Mouse (Mus musculus) embryo, embryonic 11.5 days (tissue): ENCODE measurements at regions not wholly inside any gene's neighbourhood (a gene's known extent, or its start where the extent isn't known, plus 50 kb on each side); places are given as distances from the start of the nearest gene placed in this dataset.

Experiments
- DNase-seq: peaks from one replicate; pipeline ENCODE4 v3.0.0-alpha.2; 2012; ENCODE audit warnings: low read depth, low spot score

DNA sequence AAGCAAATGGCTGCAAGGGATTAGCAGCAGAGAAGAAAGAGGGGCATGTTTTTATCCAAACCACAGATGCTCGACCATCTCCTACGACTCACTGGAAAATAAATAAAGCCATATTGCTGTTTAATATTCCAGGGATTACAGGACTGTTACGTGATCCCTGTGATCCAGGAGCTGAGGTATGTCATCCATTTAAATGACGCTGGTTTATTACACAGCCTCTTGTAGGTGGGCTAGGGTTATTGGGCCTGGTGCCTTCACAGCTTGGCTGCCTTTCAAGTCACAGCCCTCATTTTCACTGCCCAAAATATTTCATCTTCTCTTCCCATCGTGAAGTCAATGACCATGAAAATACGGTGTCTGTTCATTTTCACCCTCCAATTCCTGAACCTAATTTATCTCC is 276.1 kb upstream of the Epha4 start:
- no peak for DNase-seq

DNA sequence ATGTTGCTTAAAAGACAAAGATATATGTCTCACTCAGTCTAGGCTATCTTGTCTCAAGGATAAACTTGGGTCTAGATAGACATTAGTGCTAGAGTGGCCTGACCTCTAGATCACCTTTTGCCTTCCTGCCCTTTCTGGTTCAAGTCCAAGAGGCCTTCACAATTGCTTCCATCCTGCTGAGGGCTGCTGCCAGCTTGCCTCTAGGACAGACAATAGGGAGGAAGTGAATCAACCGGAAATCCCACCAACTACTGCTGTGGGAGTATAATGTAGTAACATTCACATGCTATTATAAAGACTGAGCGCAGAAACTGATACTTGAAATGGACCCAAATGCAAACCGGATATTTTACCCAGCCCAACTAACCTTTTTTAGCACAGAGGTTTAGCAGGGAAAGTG is 239.4 kb upstream of the Epha4 start:
- no peak for DNase-seq

DNA sequence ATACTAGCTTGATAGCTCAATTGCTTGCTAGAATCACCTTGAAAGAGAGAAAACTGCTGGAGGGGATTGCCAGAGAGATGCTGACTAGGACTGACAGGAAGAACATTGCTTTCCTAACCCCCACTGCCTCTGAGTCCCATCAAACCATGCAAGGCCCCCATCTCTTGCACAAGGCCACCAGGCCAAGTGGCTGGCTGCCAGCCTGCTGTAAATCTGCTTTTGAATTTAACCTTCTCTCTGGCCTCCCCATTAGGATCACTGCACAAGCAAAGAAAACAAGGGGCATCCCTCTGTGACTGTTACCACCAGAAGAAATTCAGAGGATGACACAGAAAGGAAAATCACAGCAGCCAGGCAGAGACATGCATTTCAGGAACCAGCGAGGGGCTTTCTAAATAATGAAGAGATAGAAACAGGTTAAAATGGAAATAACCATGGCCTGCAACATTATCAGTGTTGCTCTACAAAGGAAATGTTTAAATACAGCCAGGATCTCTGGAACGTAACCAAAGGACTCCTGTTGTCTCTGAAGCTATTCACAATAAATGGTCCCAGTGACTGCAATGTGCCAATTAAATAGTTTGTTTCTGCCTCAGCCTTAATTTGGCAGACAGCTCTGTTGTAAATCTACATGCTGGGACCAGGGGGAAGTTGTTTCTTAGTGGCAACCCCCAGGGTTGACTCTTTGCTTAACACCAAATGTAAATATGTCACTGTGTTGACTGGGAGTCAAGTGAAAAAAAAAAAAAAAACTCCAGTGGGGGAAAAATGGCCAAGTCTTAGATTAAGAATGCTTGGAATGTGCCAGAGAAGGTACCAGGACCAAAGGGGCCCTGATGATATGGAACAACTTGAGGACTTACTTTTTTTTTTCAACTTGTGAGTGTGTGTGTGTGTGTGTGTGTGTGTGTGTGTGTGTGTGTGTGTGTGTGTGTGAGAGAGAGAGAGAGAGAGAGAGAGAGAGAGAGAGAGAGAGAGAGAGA is 233.9 kb upstream of the Epha4 start:
- DNase-seq, result no peak

DNA sequence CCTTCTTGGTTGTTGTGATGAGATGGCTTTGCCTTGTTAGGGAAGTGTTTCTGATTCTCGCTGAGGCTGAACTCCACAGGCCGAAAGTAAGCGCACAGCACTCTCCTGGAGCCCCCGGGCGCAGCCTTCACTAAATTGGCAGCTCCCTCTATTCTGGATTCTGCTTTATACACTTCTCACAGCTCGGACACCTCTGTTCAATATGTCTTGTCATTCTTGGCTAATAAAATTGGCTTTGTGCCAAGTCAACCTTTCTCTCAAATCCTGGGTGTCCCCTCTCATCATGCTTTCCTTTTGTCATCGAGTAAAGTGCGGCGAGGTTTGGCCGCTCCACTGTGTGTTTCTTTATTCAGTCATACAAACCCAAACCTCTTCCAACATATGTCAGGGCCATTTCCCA is 217.2 kb upstream of the Epha4 start:
- no peak for DNase-seq

- no peak for DNase-seq
Measured at GRCm38 (mm10) chr1:77727561-77727960, 212.7 kb upstream of the Epha4 start.

DNA sequence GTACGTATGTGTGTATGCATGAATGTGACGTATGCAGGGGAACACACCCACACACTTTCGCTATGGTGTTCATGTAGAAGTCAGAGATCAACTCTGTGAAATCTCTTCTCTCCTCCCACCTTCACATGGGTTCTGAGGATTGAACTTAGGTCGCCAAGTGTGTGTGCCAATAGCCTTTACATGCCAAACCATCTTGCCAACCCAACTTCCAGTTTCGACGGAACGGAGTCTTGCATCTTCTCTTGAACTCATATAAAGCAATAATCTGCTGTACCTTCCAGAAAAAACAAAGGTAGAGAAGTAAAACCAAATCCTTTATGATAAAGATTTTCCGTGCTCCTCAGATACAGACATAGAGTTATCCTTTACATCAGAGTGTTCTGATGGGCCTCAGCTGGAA is 208.4 kb upstream of the Epha4 start:
- DNase-seq, result no peak

GRCm38 (mm10) chr1:77720859-77721258 is 206.0 kb upstream of the Epha4 start:
- no peak for DNase-seq

DNA sequence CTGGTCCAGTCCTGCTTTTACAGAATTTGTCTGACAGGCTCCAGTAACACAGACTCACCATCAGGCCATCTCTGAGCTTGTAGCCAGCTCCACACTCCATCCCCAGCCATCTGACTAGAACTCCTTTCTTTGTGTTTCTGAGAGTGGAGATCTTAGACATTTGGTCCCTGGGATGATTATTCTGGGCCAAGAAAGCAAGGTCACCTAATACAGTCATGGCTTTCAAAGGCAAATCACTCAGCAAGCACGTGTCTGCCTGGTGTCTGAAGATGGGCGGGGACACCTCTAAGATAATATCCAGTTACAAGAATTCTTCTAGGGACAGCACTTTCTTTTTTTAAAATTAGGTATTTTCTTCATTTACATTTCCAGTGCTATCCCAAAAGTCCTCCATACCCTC is 198.1 kb upstream of the Epha4 start:
- DNase-seq, result no peak

GRCm38 (mm10) chr1:77708202-77709020 is 193.5 kb upstream of the Epha4 start:
- no peak for DNase-seq

DNA sequence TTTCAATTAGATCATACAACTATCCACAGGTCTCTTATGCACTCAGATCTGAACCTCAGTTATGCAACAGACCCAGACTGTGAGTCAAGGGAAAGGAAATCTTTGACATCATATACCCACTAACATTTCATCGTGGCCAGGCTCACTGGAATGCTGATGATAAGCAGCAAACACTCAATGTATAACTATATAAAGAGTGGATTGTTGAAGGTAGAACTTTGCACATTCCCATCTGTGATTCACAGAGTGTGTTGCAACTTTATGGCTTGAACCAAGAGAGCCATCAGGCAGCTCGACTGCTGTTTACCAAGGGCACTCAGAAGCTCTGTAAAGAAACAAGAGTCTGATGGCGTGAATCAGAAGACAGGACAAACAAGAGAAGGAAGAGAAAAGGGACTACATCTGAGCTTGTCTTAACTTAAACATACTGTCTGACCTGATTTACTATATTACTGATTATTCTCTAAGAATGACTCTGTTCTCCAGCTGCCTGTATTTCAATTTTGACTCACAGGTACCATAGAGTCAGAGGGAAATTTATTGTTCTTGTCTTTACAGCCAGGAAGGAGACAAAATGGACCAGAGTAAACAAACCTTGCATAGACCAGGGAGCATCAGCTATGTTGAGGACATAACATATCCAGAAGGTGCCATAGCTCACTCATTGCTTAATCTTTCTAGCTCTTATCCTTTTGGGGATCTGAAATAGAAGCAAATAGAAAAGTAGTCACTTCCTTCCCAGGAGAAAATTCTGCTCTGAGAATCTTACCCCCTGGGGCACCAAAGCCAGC is 180.5 kb upstream of the Epha4 start:
- DNase-seq, result no peak

- no peak for DNase-seq
Measured at GRCm38 (mm10) chr1:77663345-77663744, 148.5 kb upstream of the Epha4 start.

GRCm38 (mm10) chr1:77660436-77660835 is 145.5 kb upstream of the Epha4 start:
- DNase-seq, result no peak

DNA sequence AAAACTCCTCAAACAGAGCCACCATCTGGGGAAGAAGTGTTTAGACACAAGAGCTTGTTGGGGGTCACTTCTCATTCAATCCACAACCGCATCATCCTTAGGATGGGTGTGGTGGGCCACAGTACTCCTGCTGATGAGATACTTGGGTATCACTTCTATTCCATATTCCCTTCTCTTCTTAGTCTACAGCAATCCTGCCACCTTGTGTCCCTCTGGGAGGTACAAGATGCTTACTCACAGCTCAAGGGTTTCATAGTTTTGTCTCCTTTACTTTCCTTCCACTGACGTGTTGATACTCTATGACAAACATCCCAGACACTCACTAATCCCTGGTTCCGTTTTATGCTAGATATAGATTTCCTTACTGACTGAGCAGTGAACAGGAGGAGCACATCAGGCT is 122.1 kb upstream of the Epha4 start:
- DNase-seq, result no peak

DNA sequence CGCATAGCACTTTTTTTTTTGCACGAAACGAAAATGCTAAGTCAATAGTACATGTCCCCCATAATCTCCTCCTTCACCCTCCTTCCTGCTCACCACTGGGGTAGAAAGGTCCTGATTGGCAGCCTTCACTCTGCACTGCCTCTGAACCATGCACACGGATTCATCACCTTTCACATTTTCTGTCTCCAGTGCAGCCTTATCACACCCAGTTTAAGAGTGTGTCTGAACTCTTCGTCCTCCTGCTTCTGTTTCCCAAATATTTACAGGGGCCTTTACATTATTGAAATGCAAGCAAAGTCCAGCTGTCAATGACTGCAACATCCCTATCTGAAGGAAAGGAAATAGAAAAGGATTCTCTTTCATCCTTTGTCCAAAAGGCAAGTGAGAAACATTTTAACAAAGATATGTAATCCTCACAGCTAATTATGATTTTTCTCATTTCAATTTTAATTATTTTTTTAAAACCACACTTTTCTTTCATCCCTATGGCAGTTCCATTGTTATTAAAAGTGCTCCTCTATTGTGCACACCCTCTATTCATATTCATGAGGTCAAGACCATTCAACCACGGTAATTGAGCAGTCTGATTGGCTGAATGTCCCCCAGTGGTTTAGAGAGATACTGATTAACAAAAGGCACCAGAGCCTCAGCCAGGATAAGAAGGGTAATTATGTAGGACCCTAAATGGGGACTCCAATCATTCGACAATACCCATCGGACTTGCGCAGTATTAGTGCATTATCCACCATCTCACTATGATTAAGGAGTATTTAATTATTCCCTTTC is 114.8 kb upstream of the Epha4 start:
- no peak for DNase-seq

- DNase-seq, result no peak
Measured at GRCm38 (mm10) chr1:77628861-77629260, 114.0 kb upstream of the Epha4 start.

DNA sequence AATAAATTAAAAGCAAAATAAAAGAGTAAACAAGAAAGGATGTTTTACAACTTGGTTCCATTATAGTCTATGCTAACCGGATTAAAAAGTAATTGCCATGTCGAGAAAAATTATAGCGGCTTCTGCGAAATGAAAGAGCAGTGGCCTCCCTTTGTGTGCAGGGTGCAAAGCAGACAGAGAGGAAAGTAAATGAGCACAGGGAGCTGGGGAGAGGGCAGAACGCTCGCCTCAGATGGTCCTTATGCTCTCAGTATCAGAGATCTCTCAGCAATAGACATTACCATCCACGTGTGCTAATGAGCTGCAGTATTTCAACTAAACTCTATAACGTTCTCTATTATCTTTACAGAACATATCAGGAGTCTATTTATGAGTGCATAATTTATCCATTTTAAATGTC is 102.6 kb upstream of the Epha4 start:
- no peak for DNase-seq

DNA sequence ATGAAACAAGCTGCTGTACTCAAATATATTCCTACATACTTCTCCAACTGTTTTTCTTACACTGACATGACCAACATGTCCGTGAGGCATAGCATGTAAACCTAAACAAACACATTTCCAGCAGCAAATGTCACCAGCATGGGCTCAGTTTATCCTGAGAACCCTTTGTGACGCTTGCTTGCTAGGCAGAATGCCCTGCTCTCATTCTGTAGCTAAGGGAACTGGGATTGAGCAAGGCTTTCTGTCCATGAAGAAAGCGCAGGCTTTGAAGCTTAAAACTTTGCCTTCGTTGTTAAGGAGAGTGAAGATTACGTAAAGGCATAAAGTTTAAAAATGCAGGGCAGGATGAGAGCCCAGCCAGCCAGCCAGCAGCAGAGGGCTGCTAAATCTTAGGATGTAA is 85.6 kb upstream of the Epha4 start:
- DNase-seq, result no peak

GRCm38 (mm10) chr1:77592649-77593048 is 77.8 kb upstream of the Epha4 start:
- DNase-seq, result no peak

GRCm38 (mm10) chr1:77592248-77592647 is 77.4 kb upstream of the Epha4 start:
- no peak for DNase-seq

DNA sequence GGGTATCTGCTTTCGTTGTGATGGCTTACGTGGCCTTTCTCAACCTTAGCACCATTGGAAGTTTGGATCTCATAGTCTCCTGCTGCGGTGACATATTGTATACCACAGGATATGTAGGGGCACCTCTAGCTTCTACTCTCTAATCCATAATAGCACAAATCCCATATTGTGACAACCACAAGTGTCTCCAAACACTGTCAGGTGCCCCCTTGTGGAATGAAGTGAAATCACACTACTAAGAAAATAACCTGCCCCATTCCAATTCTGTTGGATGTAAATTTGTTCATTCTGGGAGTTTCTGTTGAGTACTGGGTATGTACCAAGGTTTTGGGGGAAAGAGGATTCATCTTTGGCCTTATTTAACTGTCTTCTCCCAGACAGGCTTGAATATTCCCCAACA is 74.5 kb upstream of the Epha4 start:
- no peak for DNase-seq

GRCm38 (mm10) chr1:77585520-77585919 is 70.6 kb upstream of the Epha4 start:
- no peak for DNase-seq
